Mouse (Mus musculus): Measurements from ENCODE around the gene Wipi2.
A peak's percentile ranks its signal among the peaks of the same experiment; 100 is the strongest.

Wipi2 gene

GRCm38 (mm10) chr5:142693738-142694430, 66.4 kb downstream of the Wipi2 start:
- no peak for DNase-seq

- peak; percentile 89 to 90 for DNase-seq
These were observed 67.3 kb downstream of the Wipi2 start for GRCm38 (mm10) chr5:142694627-142695340.

- DNase-seq: no peak
These were observed 68.8 kb downstream of the Wipi2 start for GRCm38 (mm10) chr5:142696258-142696657.

- no peak for DNase-seq
These were observed 69.4 kb downstream of the Wipi2 start for GRCm38 (mm10) chr5:142696865-142697264.

GRCm38 (mm10) chr5:142697742-142698141, 70.2 kb downstream of the Wipi2 start:
- DNase-seq: no peak

GRCm38 (mm10) chr5:142700842-142701589, 73.5 kb downstream of the Wipi2 start:
- peak; percentile 67 to 74 for DNase-seq

GRCm38 (mm10) chr5:142701651-142702510, 74.4 kb downstream of the Wipi2 start:
- peak; percentile 82 to 84 for DNase-seq

- DNase-seq: peak in 1 of 2 experiments; percentile 35
These were observed 75.1 kb downstream of the Wipi2 start for GRCm38 (mm10) chr5:142702511-142703138.

GRCm38 (mm10) chr5:142703569-142703968, 76.1 kb downstream of the Wipi2 start:
- DNase-seq: peak in 1 of 2 experiments; percentile 42

- no peak for DNase-seq
These were observed 80.2 kb downstream of the Wipi2 start for GRCm38 (mm10) chr5:142707709-142708108.

GRCm38 (mm10) chr5:142709436-142709835, 81.9 kb downstream of the Wipi2 start:
- DNase-seq: no peak

- no peak for DNase-seq
These were observed 84.9 kb downstream of the Wipi2 start for GRCm38 (mm10) chr5:142712373-142712772.

GRCm38 (mm10) chr5:142713966-142714365, 86.5 kb downstream of the Wipi2 start:
- no peak for DNase-seq

GRCm38 (mm10) chr5:142715059-142715458, 87.6 kb downstream of the Wipi2 start:
- DNase-seq: no peak

- no peak for DNase-seq
These were observed 88.6 kb downstream of the Wipi2 start for GRCm38 (mm10) chr5:142716056-142716455.

GRCm38 (mm10) chr5:142718037-142718436, 90.5 kb downstream of the Wipi2 start:
- DNase-seq: peak; percentile 90 to 93

- DNase-seq: no peak
These were observed 91.0 kb downstream of the Wipi2 start for GRCm38 (mm10) chr5:142718486-142718885.

- no peak for DNase-seq
These were observed 92.4 kb downstream of the Wipi2 start for GRCm38 (mm10) chr5:142719897-142720296.
